Mouse (Mus musculus) frontal cortex, postnatal 10 days (tissue): ENCODE measurements around the gene Rgs3.

Experiments used
- DNase-seq, 2 experiments: peaks; one replicate each; pipeline ENCODE4 v3.0.0; 2022; ENCODE audit warnings: low spot score in 2 of 2, mixed read lengths in 1 of 2

The Rgs3 gene

GRCm38 (mm10) chr4:62723795-62724194 lies 164.1 kb downstream of the Rgs3 start:
- no peak for DNase-seq

GRCm38 (mm10) chr4:62726282-62726937 lies 166.8 kb downstream of the Rgs3 start:
- no peak for DNase-seq

- DNase-seq, result peak in 1 of 2 experiments; percentile 51
These were observed 168.1 kb downstream of the Rgs3 start for GRCm38 (mm10) chr4:62727541-62728303.

- DNase-seq, result no peak
These were observed 168.8 kb downstream of the Rgs3 start for GRCm38 (mm10) chr4:62728471-62728870.

GRCm38 (mm10) chr4:62729191-62729590 lies 169.5 kb downstream of the Rgs3 start:
- no peak for DNase-seq

- DNase-seq, result no peak
These were observed 170.3 kb downstream of the Rgs3 start for GRCm38 (mm10) chr4:62729941-62730340.

GRCm38 (mm10) chr4:62730861-62731260 lies 171.2 kb downstream of the Rgs3 start:
- DNase-seq, result no peak

- DNase-seq, result no peak
These were observed 171.9 kb downstream of the Rgs3 start for GRCm38 (mm10) chr4:62731531-62732063.

- DNase-seq, result no peak
These were observed 172.4 kb downstream of the Rgs3 start for GRCm38 (mm10) chr4:62732096-62732495.

GRCm38 (mm10) chr4:62732840-62733239 lies 173.2 kb downstream of the Rgs3 start:
- no peak for DNase-seq

- no peak for DNase-seq
These were observed 174.3 kb downstream of the Rgs3 start for GRCm38 (mm10) chr4:62733938-62734337.

- DNase-seq, result no peak
These were observed 175.6 kb downstream of the Rgs3 start for GRCm38 (mm10) chr4:62735291-62735690.

- DNase-seq, result no peak
These were observed 176.2 kb downstream of the Rgs3 start for GRCm38 (mm10) chr4:62735878-62736277.

- peak in 1 of 2 experiments; percentile 38 for DNase-seq
These were observed 176.8 kb downstream of the Rgs3 start for GRCm38 (mm10) chr4:62736421-62736820.

- no peak for DNase-seq
These were observed 177.3 kb downstream of the Rgs3 start for GRCm38 (mm10) chr4:62736904-62737303.

- DNase-seq, result no peak
These were observed 178.5 kb downstream of the Rgs3 start for GRCm38 (mm10) chr4:62737983-62738695.

GRCm38 (mm10) chr4:62738996-62739395 lies 179.3 kb downstream of the Rgs3 start:
- no peak for DNase-seq

GRCm38 (mm10) chr4:62739591-62739990 lies 179.9 kb downstream of the Rgs3 start:
- no peak for DNase-seq

- no peak for DNase-seq
These were observed 180.8 kb downstream of the Rgs3 start for GRCm38 (mm10) chr4:62740282-62741054.

- no peak for DNase-seq
These were observed 181.4 kb downstream of the Rgs3 start for GRCm38 (mm10) chr4:62741055-62741453.

GRCm38 (mm10) chr4:62741601-62742000 lies 182.0 kb downstream of the Rgs3 start:
- DNase-seq, result no peak
